Mouse (Mus musculus): ENCODE results near the gene Tmem255b.

- TF ChIP-seq CTCF (IDR thresholded peaks at IDR 0.05; ENCODE audit: low read depth) = no peak
- no peak for TF ChIP-seq EP300 (IDR thresholded peaks at IDR 0.05; ENCODE audit: low read depth)
Measured at GRCm38 (mm10) chr8:13512016-13512415, 77.0 kb downstream of the Tmem255b start.

Measured in liver, postnatal 0 days (tissue).